Mouse (Mus musculus) neural tube, embryonic 12.5 days (tissue): ENCODE measurements around the gene Ndufaf2. TPM values are rescaled to one million over a fixed set of nuclear protein-coding genes. Genes with fewer than 3 reads are reported as not detected.

Experiments
- ATAC-seq: fragments of 200-750 bp; cut with Nextera tagmentation; 2 replicates; pipeline ENCODE4 v1.8.0; 2017; ENCODE audit warnings: low read depth, mild to moderate bottlenecking, moderate TSS enrichment, moderate library complexity; ENCODE audit not compliant: low FRiP score
- H3K27ac ChIP-seq: fragments of 300-500 bp; sonication (generic); 2 replicates; pipeline ENCODE4 v1.5.1; 2016
- H3K27me3 ChIP-seq: fragments of 300-500 bp; sonication (generic); replicated peaks from 2 replicates; pipeline ENCODE4 v1.6.1; 2016; ENCODE audit warnings: mild to moderate bottlenecking
- H3K36me3 ChIP-seq: fragments of 300-500 bp; sonication (generic); 2 replicates; pipeline ENCODE4 v1.6.1; 2016; ENCODE audit warnings: mild to moderate bottlenecking
- H3K4me1 ChIP-seq: fragments of 300-500 bp; sonication (generic); 2 replicates; pipeline ENCODE4 v1.6.1; 2016
- H3K4me2 ChIP-seq: fragments of 300-500 bp; sonication (generic); replicated peaks from 2 replicates; pipeline ENCODE4 v1.6.1; 2016; ENCODE audit warnings: mild to moderate bottlenecking
- H3K4me3 ChIP-seq: fragments of 300-500 bp; sonication (generic); 2 replicates; pipeline ENCODE4 v1.5.1; 2016
- H3K9ac ChIP-seq: fragments of 300-500 bp; sonication (generic); 2 replicates; pipeline ENCODE4 v1.6.1; 2016; ENCODE audit warnings: mild to moderate bottlenecking
- H3K9me3 ChIP-seq: fragments of 300-500 bp; sonication (generic); 2 replicates; pipeline ENCODE4 v1.6.1; 2016; ENCODE audit warnings: mild to moderate bottlenecking
- WGBS: fragments of 180-500 bp; shearing (Covaris S2); methylation state at CpG from one replicate; pipeline ENCODE4 v1.1.7; 2016; 5-methylcytosine and 5-hydroxymethylcytosine counted together
- polyA plus RNA-seq: library from polyadenylated mRNA; unstranded; fragments of >200 nt; fragmentation: Nextera tagmentation; extraction: Ambion mirVana; gene quantifications from 2 replicates; pipeline ENCODE4 v1.2.1, GENCODE M21; 2016

The Ndufaf2 gene
- polyA plus RNA-seq, 1 experiment from 2014 or later: 79.0 TPM

GRCm38 (mm10) chr13:108044222-108044941 lies 114.0 kb downstream of the Ndufaf2 start, which contains the start of gene Smim15:
Gene Smim15, plus strand, starts transcription at chr13:108044446.
- Histone ChIP-seq H3K9ac (peak within 1 kb of the TSS; percentile 89), H3K4me1 (peaks cover 33% of the 10 kb centered on the region), H3K36me3 (0 out of 2 replicates have a peak, but pooled peaks cover 6% of the 10 kb centered on the region), H3K27me3 (no peaks in the 10 kb centered on the region), H3K4me2 (peak within 1 kb of the TSS; percentile 77), H3K4me3 (peak within 1 kb of the TSS; percentile 92), H3K9me3 (no peaks in the 10 kb centered on the region), H3K27ac (peak within 1 kb of the TSS; percentile 86)
- under 1% methylated on average over 71 of the region's 71 CpGs for WGBS
- ATAC-seq: peak; percentile 95

GRCm38 (mm10) chr13:108043431-108044221 lies 114.8 kb downstream of the Ndufaf2 start:
- H3K4me3 ChIP-seq: peak overlapping the region; percentile 92
- H3K27me3 ChIP-seq: no peaks in the 10 kb centered on the region
- H3K9ac ChIP-seq: peak overlapping the region; percentile 89
- 3% methylated on average over 23 of the region's 23 CpGs for WGBS
- H3K36me3 ChIP-seq: 0 out of 2 replicates have a peak, but pooled peaks cover 6% of the 10 kb centered on the region
- H3K9me3 ChIP-seq: no peaks in the 10 kb centered on the region
- peak overlapping the region; percentile 77 for H3K4me2 ChIP-seq
- ATAC-seq: peak; percentile 78
- H3K4me1 ChIP-seq: peaks cover 33% of the 10 kb centered on the region
- H3K27ac ChIP-seq: peak overlapping the region; percentile 86

GRCm38 (mm10) chr13:108041358-108041757 lies 117.1 kb downstream of the Ndufaf2 start:
- H3K27ac ChIP-seq: no peak overlapping the region
- H3K4me1 ChIP-seq: peaks cover 33% of the 10 kb centered on the region
- H3K9ac ChIP-seq: no peak overlapping the region
- H3K4me2 ChIP-seq: no peak overlapping the region
- 0 out of 2 replicates have a peak, but pooled peaks have one; percentile 41 for ATAC-seq
- H3K27me3 ChIP-seq: no peaks in the 10 kb centered on the region
- no peak overlapping the region for H3K4me3 ChIP-seq
- H3K9me3 ChIP-seq: no peaks in the 10 kb centered on the region
- 7% methylated on average over 7 of the region's 7 CpGs for WGBS
- no peaks in the 10 kb centered on the region for H3K36me3 ChIP-seq

- H3K27ac ChIP-seq: no peak overlapping the region
- ATAC-seq: no peak
- WGBS: 54% methylated on average over 3 of the region's 3 CpGs
These were observed 118.0 kb downstream of the Ndufaf2 start for GRCm38 (mm10) chr13:108040451-108040850.

GRCm38 (mm10) chr13:108039902-108040301 lies 118.5 kb downstream of the Ndufaf2 start:
- Histone ChIP-seq H3K9ac (no peak overlapping the region), H3K36me3 (no peaks in the 10 kb centered on the region), H3K4me1 (peaks cover 23% of the 10 kb centered on the region), H3K27me3 (no peaks in the 10 kb centered on the region), H3K4me3 (no peak overlapping the region), H3K4me2 (no peak overlapping the region), H3K27ac (no peak overlapping the region), H3K9me3 (no peaks in the 10 kb centered on the region)
- WGBS: 89% methylated on average over 9 of the region's 9 CpGs
- ATAC-seq: no peak

More at GRCm38 (mm10) chr13:108040451-108040850, 118.0 kb downstream of the Ndufaf2 start:
- Histone ChIP-seq H3K4me3 (no peak overlapping the region), H3K36me3 (no peaks in the 10 kb centered on the region), H3K27me3 (no peaks in the 10 kb centered on the region), H3K4me1 (peaks cover 26% of the 10 kb centered on the region), H3K9me3 (no peaks in the 10 kb centered on the region), H3K4me2 (no peak overlapping the region), H3K9ac (no peak overlapping the region)

GRCm38 (mm10) chr13:108039375-108039774 lies 119.0 kb downstream of the Ndufaf2 start:
- ATAC-seq: no peak
- Histone ChIP-seq H3K4me2 (no peak overlapping the region), H3K9ac (no peak overlapping the region), H3K27ac (no peak overlapping the region), H3K4me3 (no peak overlapping the region), H3K4me1 (peaks cover 21% of the 10 kb centered on the region), H3K9me3 (no peaks in the 10 kb centered on the region), H3K36me3 (no peaks in the 10 kb centered on the region), H3K27me3 (no peaks in the 10 kb centered on the region)
- WGBS: 77% methylated on average over 6 of the region's 6 CpGs

- 92% methylated on average over 4 of the region's 4 CpGs for WGBS
- no peaks in the 10 kb centered on the region for H3K4me1 ChIP-seq
- no peak overlapping the region for H3K9ac ChIP-seq
- no peak overlapping the region for H3K27ac ChIP-seq
- no peaks in the 10 kb centered on the region for H3K9me3 ChIP-seq
- no peaks in the 10 kb centered on the region for H3K27me3 ChIP-seq
- H3K4me2 ChIP-seq: no peak overlapping the region
- ATAC-seq: no peak
- H3K4me3 ChIP-seq: no peak overlapping the region
- no peaks in the 10 kb centered on the region for H3K36me3 ChIP-seq
These were observed 125.6 kb downstream of the Ndufaf2 start for GRCm38 (mm10) chr13:108032789-108033188.

- H3K27me3 ChIP-seq: no peaks in the 10 kb centered on the region
- no peak overlapping the region for H3K4me2 ChIP-seq
- no peak overlapping the region for H3K9ac ChIP-seq
- WGBS: 73% methylated on average over 3 of the region's 3 CpGs
- no peak overlapping the region for H3K27ac ChIP-seq
- no peak for ATAC-seq
- no peak overlapping the region for H3K4me3 ChIP-seq
- no peaks in the 10 kb centered on the region for H3K9me3 ChIP-seq
- H3K4me1 ChIP-seq: no peaks in the 10 kb centered on the region
- H3K36me3 ChIP-seq: no peaks in the 10 kb centered on the region
These were observed 132.6 kb downstream of the Ndufaf2 start for GRCm38 (mm10) chr13:108025802-108026201.

GRCm38 (mm10) chr13:108017349-108017748 lies 141.1 kb downstream of the Ndufaf2 start:
- Histone ChIP-seq H3K9me3 (no peaks in the 10 kb centered on the region), H3K4me3 (no peak overlapping the region), H3K27me3 (no peaks in the 10 kb centered on the region), H3K9ac (no peak overlapping the region), H3K36me3 (no peaks in the 10 kb centered on the region), H3K27ac (no peak overlapping the region), H3K4me2 (no peak overlapping the region), H3K4me1 (no peaks in the 10 kb centered on the region)
- WGBS: 85% methylated on average over 6 of the region's 6 CpGs
- ATAC-seq: no peak

GRCm38 (mm10) chr13:108015166-108015565 lies 143.3 kb downstream of the Ndufaf2 start:
- Histone ChIP-seq H3K27ac (no peak overlapping the region), H3K36me3 (no peaks in the 10 kb centered on the region), H3K4me3 (no peak overlapping the region), H3K4me1 (no peaks in the 10 kb centered on the region), H3K9me3 (no peaks in the 10 kb centered on the region), H3K9ac (no peak overlapping the region), H3K27me3 (no peaks in the 10 kb centered on the region), H3K4me2 (no peak overlapping the region)
- ATAC-seq: no peak
- WGBS: 90% methylated on average over 6 of the region's 6 CpGs

- Histone ChIP-seq H3K4me3 (no peak overlapping the region), H3K4me1 (no peaks in the 10 kb centered on the region), H3K27me3 (no peaks in the 10 kb centered on the region), H3K4me2 (no peak overlapping the region), H3K9me3 (0 out of 2 replicates have a peak, but pooled peaks cover under 1% of the 10 kb centered on the region), H3K27ac (no peak overlapping the region), H3K9ac (no peak overlapping the region), H3K36me3 (no peaks in the 10 kb centered on the region)
- 90% methylated on average over 6 of the region's 6 CpGs for WGBS
- ATAC-seq: no peak
These were observed 144.6 kb downstream of the Ndufaf2 start for GRCm38 (mm10) chr13:108013839-108014238.

GRCm38 (mm10) chr13:108013110-108013509 lies 145.3 kb downstream of the Ndufaf2 start:
- Histone ChIP-seq H3K36me3 (no peaks in the 10 kb centered on the region), H3K4me3 (no peak overlapping the region), H3K4me1 (no peaks in the 10 kb centered on the region), H3K4me2 (no peak overlapping the region), H3K27ac (no peak overlapping the region), H3K27me3 (no peaks in the 10 kb centered on the region), H3K9ac (no peak overlapping the region), H3K9me3 (0 out of 2 replicates have a peak, but pooled peaks cover 4% of the 10 kb centered on the region)
- WGBS: 84% methylated on average over 8 of the region's 8 CpGs
- no peak for ATAC-seq
